Mouse (Mus musculus) hindbrain, embryonic 10.5 days (tissue): ENCODE measurements around the gene Cldn19. TPM values are rescaled to one million over a fixed set of nuclear protein-coding genes. Genes with fewer than 3 reads are reported as not detected.

Source experiments
- DNase-seq: peaks from one replicate; pipeline ENCODE4 v3.0.0-alpha.2; 2017; ENCODE audit warnings: low spot score
- H3K27ac ChIP-seq: fragments of 300-500 bp; sonication (generic); 2 replicates; pipeline ENCODE4 v1.5.1; 2016; ENCODE audit warnings: mild to moderate bottlenecking, moderate library complexity
- H3K27me3 ChIP-seq: fragments of 300-500 bp; sonication (generic); 2 replicates; pipeline ENCODE4 v1.6.1; 2016; ENCODE audit warnings: mild to moderate bottlenecking; ENCODE audit not compliant: poor library complexity, insufficient read depth, severe bottlenecking
- H3K36me3 ChIP-seq: fragments of 300-500 bp; sonication (generic); 2 replicates; pipeline ENCODE4 v1.6.1; 2016; ENCODE audit warnings: mild to moderate bottlenecking, moderate library complexity
- H3K4me1 ChIP-seq: fragments of 300-500 bp; sonication (generic); replicated peaks from 2 replicates; pipeline ENCODE4 v1.6.1; 2016; ENCODE audit warnings: mild to moderate bottlenecking
- H3K4me3 ChIP-seq: fragments of 300-500 bp; sonication (generic); 2 replicates; pipeline ENCODE4 v1.5.1; 2016; ENCODE audit warnings: mild to moderate bottlenecking, moderate library complexity
- H3K9me3 ChIP-seq: fragments of 300-500 bp; sonication (generic); 2 replicates; pipeline ENCODE4 v1.6.1; 2016; ENCODE audit warnings: mild to moderate bottlenecking, moderate library complexity
- WGBS: fragments of 180-500 bp; shearing (Covaris S2); methylation state at CpG from one replicate; pipeline ENCODE4 v1.1.7; 2016; 5-methylcytosine and 5-hydroxymethylcytosine counted together
- polyA plus RNA-seq: library from polyadenylated mRNA; unstranded; fragments of >200 nt; fragmentation: Nextera tagmentation; extraction: Ambion mirVana; gene quantifications from 2 replicates; pipeline ENCODE4 v1.2.1, GENCODE M21; 2016

Cldn19 gene
- polyA plus RNA-seq, 1 experiment from 2014 or later: 0.34 TPM

GRCm38 (mm10) chr4:119241664-119242063 lies 13.6 kb upstream of the Cldn19 start:
- Histone ChIP-seq H3K4me3 (no peak overlapping the region), H3K9me3 (no peaks in the 10 kb centered on the region), H3K27me3 (no peaks in the 10 kb centered on the region), H3K27ac (no peak overlapping the region), H3K36me3 (peaks cover 67% of the 10 kb centered on the region), H3K4me1 (peaks cover 12% of the 10 kb centered on the region)
- 92% methylated on average over 14 of the region's 14 CpGs for WGBS
- no peak for DNase-seq

DNA sequence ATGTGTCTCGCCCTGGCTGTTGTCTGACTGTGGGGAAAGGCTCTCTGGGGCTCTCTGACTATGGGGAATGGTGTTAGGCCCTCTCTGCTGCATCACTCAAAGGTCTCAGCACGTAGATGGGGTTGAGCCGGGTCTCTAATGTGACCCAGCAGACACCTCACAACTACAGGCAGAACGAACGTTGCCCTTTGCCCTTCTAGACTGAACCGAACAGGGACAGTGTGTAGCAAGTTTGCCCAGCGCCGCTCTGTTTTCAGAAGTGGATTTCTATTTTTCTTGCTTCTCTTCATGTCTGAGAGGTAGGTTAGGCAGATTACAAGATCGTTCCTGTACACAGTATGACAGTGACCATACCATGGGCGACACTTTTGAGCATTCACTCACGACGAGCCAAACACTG lies 12.6 kb upstream of the Cldn19 start:
- WGBS: 93% methylated on average over 12 of the region's 12 CpGs
- Histone ChIP-seq H3K4me3 (no peak overlapping the region), H3K36me3 (peaks cover 67% of the 10 kb centered on the region), H3K4me1 (peaks cover 21% of the 10 kb centered on the region), H3K27ac (no peak overlapping the region), H3K27me3 (no peaks in the 10 kb centered on the region), H3K9me3 (no peaks in the 10 kb centered on the region)
- DNase-seq: no peak

- WGBS: 83% methylated on average over 22 of the region's 22 CpGs
- no peak overlapping the region for H3K27ac ChIP-seq
- H3K36me3 ChIP-seq: peaks cover 74% of the 10 kb centered on the region
- DNase-seq: no peak
- no peaks in the 10 kb centered on the region for H3K9me3 ChIP-seq
- no peak overlapping the region for H3K4me3 ChIP-seq
- H3K27me3 ChIP-seq: no peaks in the 10 kb centered on the region
- peaks cover 21% of the 10 kb centered on the region for H3K4me1 ChIP-seq
Measured at GRCm38 (mm10) chr4:119244468-119245240, 10.6 kb upstream of the Cldn19 start.

DNA sequence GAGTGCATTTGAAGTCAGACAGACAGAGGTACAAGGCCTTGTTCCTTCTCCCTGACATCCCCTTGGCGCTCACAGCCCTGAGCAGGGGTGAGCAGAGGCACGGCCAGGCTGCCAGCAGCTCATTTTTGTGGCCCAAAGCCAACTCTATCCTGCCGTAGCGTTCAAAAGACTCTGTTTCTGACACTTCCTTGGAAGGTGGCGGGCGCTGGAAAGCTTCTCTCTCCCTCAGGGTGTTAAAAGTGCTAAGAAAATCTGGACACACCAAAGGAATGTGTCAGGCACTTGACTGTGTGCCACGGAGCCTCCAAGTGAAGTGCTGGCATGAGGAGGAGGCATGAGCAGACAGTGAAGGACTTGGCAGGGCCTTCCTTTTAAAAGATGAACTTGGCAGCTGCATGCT lies 9.7 kb upstream of the Cldn19 start:
- no peak for DNase-seq
- 87% methylated on average over 7 of the region's 7 CpGs for WGBS
- Histone ChIP-seq H3K4me3 (no peak overlapping the region), H3K27me3 (no peaks in the 10 kb centered on the region), H3K36me3 (peaks cover 74% of the 10 kb centered on the region), H3K4me1 (peaks cover 20% of the 10 kb centered on the region), H3K27ac (no peak overlapping the region), H3K9me3 (no peaks in the 10 kb centered on the region)

- WGBS: 76% methylated on average over 9 of the region's 9 CpGs
- Histone ChIP-seq H3K9me3 (no peaks in the 10 kb centered on the region), H3K27ac (no peak overlapping the region), H3K36me3 (peaks cover 71% of the 10 kb centered on the region), H3K4me3 (no peak overlapping the region), H3K4me1 (peaks cover 20% of the 10 kb centered on the region), H3K27me3 (no peaks in the 10 kb centered on the region)
- no peak for DNase-seq
Measured at GRCm38 (mm10) chr4:119245961-119246360, 9.3 kb upstream of the Cldn19 start.

DNA sequence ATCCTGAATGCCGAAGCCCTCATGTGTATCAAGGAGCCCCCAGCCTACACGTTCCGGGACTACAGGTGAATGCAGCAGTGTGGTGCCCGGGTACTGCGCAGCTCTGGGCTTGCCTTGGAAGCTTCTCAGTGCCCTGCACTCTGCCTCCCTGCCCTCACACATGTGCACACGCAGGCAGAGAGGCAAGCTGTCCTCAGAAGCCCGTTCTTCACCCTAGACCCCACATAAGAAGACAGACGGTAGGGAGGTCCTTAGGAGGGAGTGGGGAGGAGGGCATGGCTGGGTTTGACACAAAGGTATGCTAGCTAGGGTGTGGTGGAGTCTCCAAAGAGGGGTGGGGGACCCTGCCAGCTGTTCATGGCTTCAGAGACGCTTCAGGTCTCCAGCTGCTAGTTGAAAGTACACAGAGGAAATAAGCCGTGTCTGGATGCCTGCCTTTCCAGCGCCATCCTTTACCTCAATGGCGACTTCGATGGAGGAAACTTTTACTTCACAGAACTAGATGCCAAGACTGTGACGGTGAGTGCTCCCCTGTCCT lies 8.5 kb upstream of the Cldn19 start:
- Histone ChIP-seq H3K9me3 (no peaks in the 10 kb centered on the region), H3K4me1 (peaks cover 20% of the 10 kb centered on the region), H3K4me3 (no peak overlapping the region), H3K36me3 (peaks cover 63% of the 10 kb centered on the region), H3K27me3 (no peaks in the 10 kb centered on the region), H3K27ac (no peak overlapping the region)
- DNase-seq: no peak
- 77% methylated on average over 14 of the region's 14 CpGs for WGBS

- H3K4me1 ChIP-seq: peaks cover 20% of the 10 kb centered on the region
- H3K4me3 ChIP-seq: 0 out of 2 replicates have a peak overlapping the region, but pooled peaks have one; percentile 5
- no peaks in the 10 kb centered on the region for H3K9me3 ChIP-seq
- H3K27ac ChIP-seq: peak overlapping the region; percentile 53; the same call in 1 of the 2 replicates
- peak; percentile 67 for DNase-seq
- no peaks in the 10 kb centered on the region for H3K27me3 ChIP-seq
- peaks cover 54% of the 10 kb centered on the region for H3K36me3 ChIP-seq
- 29% methylated on average over 13 of the region's 13 CpGs for WGBS
Measured at GRCm38 (mm10) chr4:119247462-119248235, 7.6 kb upstream of the Cldn19 start.

DNA sequence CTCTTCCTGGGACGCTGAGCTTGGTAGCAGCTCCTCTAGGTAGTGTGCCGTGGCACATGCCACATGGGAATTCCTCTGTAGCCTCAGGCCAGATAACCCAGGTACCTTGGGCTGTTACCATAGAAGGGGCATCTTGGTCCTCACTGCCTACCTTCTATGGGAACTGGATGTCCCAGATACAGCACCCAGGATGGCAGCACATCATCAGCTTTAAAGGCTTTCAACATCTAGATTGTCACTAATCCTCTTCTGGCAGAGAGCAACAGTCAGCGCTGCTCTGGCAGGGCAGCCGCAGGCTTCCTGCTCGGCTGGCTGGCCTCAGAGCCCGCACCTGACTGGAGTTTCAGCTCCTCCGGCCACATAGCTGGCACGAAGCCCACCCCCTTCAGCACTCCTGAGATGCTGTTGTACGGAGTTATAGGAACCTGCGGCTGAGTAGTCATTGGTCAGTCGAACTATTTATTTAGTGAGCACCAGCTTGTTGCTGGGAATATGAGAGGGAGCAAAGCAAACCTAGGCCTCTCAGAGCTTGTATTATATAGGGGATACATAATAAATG lies 6.7 kb upstream of the Cldn19 start:
- WGBS: 88% methylated on average over 11 of the region's 11 CpGs
- Histone ChIP-seq H3K27me3 (no peaks in the 10 kb centered on the region), H3K36me3 (peaks cover 47% of the 10 kb centered on the region), H3K9me3 (no peaks in the 10 kb centered on the region), H3K4me3 (no peak overlapping the region), H3K4me1 (peaks cover 20% of the 10 kb centered on the region), H3K27ac (no peak overlapping the region)
- no peak for DNase-seq

GRCm38 (mm10) chr4:119252025-119252808 lies 3.0 kb upstream of the Cldn19 start:
- Histone ChIP-seq H3K27ac (no peak overlapping the region), H3K4me1 (peaks cover 43% of the 10 kb centered on the region), H3K9me3 (no peaks in the 10 kb centered on the region), H3K27me3 (no peaks in the 10 kb centered on the region), H3K4me3 (no peak overlapping the region), H3K36me3 (peaks cover 10% of the 10 kb centered on the region; the same call in 1 of the 2 replicates)
- no peak for DNase-seq
- WGBS: 71% methylated on average over 7 of the region's 7 CpGs

- no peaks in the 10 kb centered on the region for H3K27me3 ChIP-seq
- 33% methylated on average over 9 of the region's 9 CpGs for WGBS
- no peaks in the 10 kb centered on the region for H3K36me3 ChIP-seq
- 0 out of 2 replicates have a peak overlapping the region, but pooled peaks have one; percentile 16 for H3K4me3 ChIP-seq
- H3K27ac ChIP-seq: peak overlapping the region; percentile 71
- H3K9me3 ChIP-seq: no peaks in the 10 kb centered on the region
- DNase-seq: no peak
- peaks cover 36% of the 10 kb centered on the region for H3K4me1 ChIP-seq
Measured at GRCm38 (mm10) chr4:119254012-119254618, 1.1 kb upstream of the Cldn19 start.

GRCm38 (mm10) chr4:119257083-119257482 lies 1.9 kb downstream of the Cldn19 start:
- no peaks in the 10 kb centered on the region for H3K9me3 ChIP-seq
- H3K36me3 ChIP-seq: no peaks in the 10 kb centered on the region
- DNase-seq: no peak
- WGBS: 80% methylated on average over 6 of the region's 6 CpGs
- no peak overlapping the region; the same call in 1 of the 2 replicates for H3K27ac ChIP-seq
- no peaks in the 10 kb centered on the region for H3K27me3 ChIP-seq
- H3K4me3 ChIP-seq: no peak overlapping the region
- H3K4me1 ChIP-seq: peaks cover 51% of the 10 kb centered on the region
